Mouse (Mus musculus) testis, adult 2 months (tissue): ENCODE measurements at regions not wholly inside any gene's neighbourhood (a gene's known extent, or its start where the extent isn't known, plus 50 kb on each side); places are given as distances from the start of the nearest gene placed in this dataset.

Experiments
- CTCF ChIP-seq: fragments of 200-500 bp; IDR thresholded peaks from 2 replicates; pipeline ENCODE4 v1.5.1; 2012; ENCODE audit warnings: low read depth, mild to moderate bottlenecking, inconsistent platforms, low read length, moderate library complexity; ENCODE audit not compliant: control insufficient read depth, insufficient read depth, insufficient replicate concordance
- POLR2A ChIP-seq: fragments of 200-500 bp; IDR thresholded peaks from 2 replicates; pipeline ENCODE4 v1.6.1; 2012; ENCODE audit warnings: low read depth, mild to moderate bottlenecking, inconsistent platforms, low read length, moderate library complexity; ENCODE audit not compliant: control insufficient read depth

DNA sequence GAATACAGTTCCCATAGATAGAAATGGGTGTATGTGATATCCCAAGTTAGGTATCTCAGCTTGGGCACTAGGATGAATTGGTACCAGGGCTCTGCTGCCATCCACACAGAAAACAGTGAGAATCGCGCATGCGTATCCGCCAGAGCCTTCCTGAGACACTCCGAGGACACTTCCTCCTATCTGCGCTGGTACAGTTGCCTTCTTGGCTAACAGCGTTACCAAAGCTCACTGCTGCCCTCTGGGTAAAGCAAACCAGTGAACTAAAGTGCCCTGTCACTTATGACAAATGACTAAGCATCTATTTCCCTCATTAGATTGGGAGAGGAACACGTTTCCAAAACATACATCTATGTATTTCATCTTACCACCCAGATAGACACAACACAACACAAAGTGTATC, 78.8 kb upstream of the Tnfaip3 start:
- peak; percentile 16; the same call in 1 of the 2 replicates for TF ChIP-seq CTCF
- no peak for TF ChIP-seq POLR2A
